In genomic region chr15:103120594-103120993, GRCm38 (mm10) we compare ENCODE assay signal across 24 mouse cellular contexts. TPM values are rescaled to one million over a fixed set of nuclear protein-coding genes. Genes with fewer than 3 reads are reported as not detected.
DNase-seq lines count a peak whose midpoint lies in the region; ATAC-seq and TF ChIP-seq lines count a peak whose summit lies in the region.
"Had no signal": no experiment of that assay in that cellular context is flagged by ENCODE, and none has a peak within 500 bp of the region (broad histone marks: within the 10 kb centered on the region; RNA-seq: fewer than 3 reads in every experiment).

No protein-coding gene starts in this region.

- H3K27ac ChIP-seq in kidney, postnatal 0 days = no peak overlapping the region
- peak overlapping the region; percentile 13; the same call in 1 of the 2 replicates for H3K27ac ChIP-seq in neural tube, embryonic 12.5 days
- no peak overlapping the region for H3K27ac ChIP-seq in forebrain, embryonic 12.5 days
- no peak overlapping the region for H3K27ac ChIP-seq in intestine, embryonic 16.5 days (ENCODE audit: low read length)
- H3K27ac ChIP-seq: forebrain, embryonic 10.5 days; left cerebral cortex, adult 2 months; liver, embryonic 12.5 days; midbrain, embryonic 13.5 days had no signal

- peaks cover 5% of the 10 kb centered on the region; the same call in 1 of the 2 replicates for H3K27me3 ChIP-seq in kidney, postnatal 0 days (ENCODE audit: insufficient read depth, low read length)
- 0 out of 2 replicates have a peak, but pooled peaks cover 2% of the 10 kb centered on the region for H3K27me3 ChIP-seq in neural tube, embryonic 12.5 days (replicated peaks)
- peaks cover 92% of the 10 kb centered on the region for H3K27me3 ChIP-seq in forebrain, embryonic 12.5 days
- peaks cover 34% of the 10 kb centered on the region for H3K27me3 ChIP-seq in intestine, embryonic 16.5 days (replicated peaks; ENCODE audit: control insufficient read depth, insufficient read depth, low read length)

- peak; percentile 47 for DNase-seq in embryo, embryonic 10 days (ENCODE audit: low spot score)
- DNase-seq in embryo, embryonic 9.5 days (ENCODE audit: extremely low spot score) = no peak
- peak; percentile 76 for DNase-seq in kidney, postnatal 0 days (ENCODE audit: low spot score)
- DNase-seq in kidney, postnatal 36 days = no peak
- no peak for DNase-seq in Muller cell, postnatal 12 days (ENCODE audit: inconsistent ontology term)
- DNase-seq: adrenal gland, postnatal 10 days; cerebellum, adult 8-10 months; cerebellum, postnatal 25 days; gastrocnemius, postnatal 10 days; heart, postnatal 14 days; kidney, adult 9 months; liver, postnatal 0 days; lung, postnatal 4 days; thymus, adult 2 months; thymus, postnatal 36 days had no signal

- H3K9me3 ChIP-seq in kidney, postnatal 0 days (replicated peaks; ENCODE audit: low read length) = no peaks in the 10 kb centered on the region
- no peaks in the 10 kb centered on the region for H3K9me3 ChIP-seq in neural tube, embryonic 12.5 days
- no peaks in the 10 kb centered on the region for H3K9me3 ChIP-seq in forebrain, embryonic 12.5 days
- no peaks in the 10 kb centered on the region for H3K9me3 ChIP-seq in intestine, embryonic 16.5 days (ENCODE audit: control insufficient read depth, low read length)
- H3K9me3 ChIP-seq: forebrain, embryonic 10.5 days; liver, embryonic 12.5 days; megakaryocyte, embryonic 14.5 days; midbrain, embryonic 13.5 days had no signal

- 41% methylated on average over 11 of the region's 11 CpGs for WGBS in kidney, postnatal 0 days
- 12% methylated on average over 11 of the region's 11 CpGs for WGBS in neural tube, embryonic 12.5 days
- WGBS in forebrain, embryonic 12.5 days = 77% methylated on average over 11 of the region's 11 CpGs
- WGBS in intestine, embryonic 16.5 days = 35% methylated on average over 11 of the region's 11 CpGs

- H3K4me1 ChIP-seq in kidney, postnatal 0 days (replicated peaks; ENCODE audit: insufficient read depth, low read length) = peaks cover 29% of the 10 kb centered on the region
- H3K4me1 ChIP-seq in neural tube, embryonic 12.5 days = peaks cover 61% of the 10 kb centered on the region
- H3K4me1 ChIP-seq in forebrain, embryonic 12.5 days = peaks cover 11% of the 10 kb centered on the region; the same call in 1 of the 2 replicates
- H3K4me1 ChIP-seq in intestine, embryonic 16.5 days (ENCODE audit: control insufficient read depth, insufficient read depth, low read length) = peaks cover 29% of the 10 kb centered on the region
- H3K4me1 ChIP-seq: megakaryocyte, embryonic 14.5 days had no signal

- TF ChIP-seq CTCF in kidney, postnatal 0 days (IDR thresholded peaks at IDR 0.05; ENCODE audit: low read depth) = no peak

- H3K36me3 ChIP-seq in kidney, postnatal 0 days (ENCODE audit: insufficient read depth, low read length) = no peaks in the 10 kb centered on the region
- H3K36me3 ChIP-seq in neural tube, embryonic 12.5 days = no peaks in the 10 kb centered on the region; the same call in 1 of the 2 replicates
- H3K36me3 ChIP-seq in forebrain, embryonic 12.5 days (replicated peaks) = no peaks in the 10 kb centered on the region
- no peaks in the 10 kb centered on the region for H3K36me3 ChIP-seq in intestine, embryonic 16.5 days (ENCODE audit: control insufficient read depth, insufficient read depth, low read length)
- H3K36me3 ChIP-seq: forebrain, embryonic 10.5 days; liver, embryonic 12.5 days; midbrain, embryonic 13.5 days had no signal

- ATAC-seq in kidney, postnatal 0 days (replicated peaks; ENCODE audit: low FRiP score, low read depth) = 0 out of 2 replicates have a peak, but pooled peaks have one; percentile 8
- ATAC-seq in neural tube, embryonic 12.5 days (ENCODE audit: low FRiP score, low read depth) = 0 out of 2 replicates have a peak, but pooled peaks have one; percentile 19
- ATAC-seq in forebrain, embryonic 12.5 days (ENCODE audit: low FRiP score) = no peak
- no peak for ATAC-seq in intestine, embryonic 16.5 days
- ATAC-seq: forebrain, embryonic 16.5 days; liver, embryonic 12.5 days; liver, postnatal 0 days; midbrain, embryonic 13.5 days had no signal

- H3K4me3 ChIP-seq in kidney, postnatal 0 days (replicated peaks; ENCODE audit: low read depth, low read length) = no peak overlapping the region
- H3K4me3 ChIP-seq in neural tube, embryonic 12.5 days = no peak overlapping the region
- H3K4me3 ChIP-seq in forebrain, embryonic 12.5 days (replicated peaks) = no peak overlapping the region
- no peak overlapping the region for H3K4me3 ChIP-seq in intestine, embryonic 16.5 days (ENCODE audit: low read length)
- H3K4me3 ChIP-seq: forebrain, embryonic 10.5 days; left cerebral cortex, adult 2 months; liver, embryonic 12.5 days; megakaryocyte, embryonic 14.5 days; midbrain, embryonic 13.5 days had no signal

- H3K4me2 ChIP-seq in kidney, postnatal 0 days (ENCODE audit: low read length) = no peak overlapping the region
- peak overlapping the region; percentile 31 for H3K4me2 ChIP-seq in neural tube, embryonic 12.5 days (replicated peaks)
- H3K4me2 ChIP-seq in forebrain, embryonic 12.5 days = no peak overlapping the region
- no peak overlapping the region for H3K4me2 ChIP-seq in intestine, embryonic 16.5 days (ENCODE audit: low read depth, low read length)
- H3K4me2 ChIP-seq: liver, embryonic 12.5 days; midbrain, embryonic 13.5 days had no signal

- H3K9ac ChIP-seq in kidney, postnatal 0 days (ENCODE audit: low read depth, low read length) = no peak overlapping the region
- no peak overlapping the region for H3K9ac ChIP-seq in neural tube, embryonic 12.5 days
- H3K9ac ChIP-seq in forebrain, embryonic 12.5 days = no peak overlapping the region
- H3K9ac ChIP-seq in intestine, embryonic 16.5 days (ENCODE audit: low read depth, low read length) = no peak overlapping the region
- H3K9ac ChIP-seq: liver, embryonic 12.5 days; liver, postnatal 0 days; midbrain, embryonic 13.5 days had no signal

RNA-seq across cellular contexts. Expression of gene Smug1, which starts 46.3 kb away (rescaled TPM):
- 13.0 TPM in 2 replicates for polyA plus RNA-seq in kidney, postnatal 0 days (2015; fragmentation: Nextera tagmentation; extraction: Ambion mirVana)
- polyA plus RNA-seq in neural tube, embryonic 12.5 days (2016; fragmentation: Nextera tagmentation; extraction: Ambion mirVana) = 66.6 and 68.0 TPM in 2 replicates
- polyA plus RNA-seq in forebrain, embryonic 12.5 days (2016; fragmentation: Nextera tagmentation; extraction: Ambion mirVana) = 24.6 and 27.4 TPM in 2 replicates
- polyA plus RNA-seq in intestine, embryonic 16.5 days (2015; fragmentation: Nextera tagmentation; extraction: Ambion mirVana) = 20.2 and 22.1 TPM in 2 replicates

Comparison
In these comparisons a context has a peak if more than half of its experiments do, and no peak if none do; other contexts are left out.
1. DNase-seq: peak in embryo, embryonic 10 days (single experiment) and kidney, postnatal 0 days (single experiment); none in embryo, embryonic 9.5 days (single experiment), kidney, postnatal 36 days (0 of 2) and Muller cell, postnatal 12 days (single experiment).
2. ATAC-seq: peak in kidney, postnatal 0 days (single experiment) and neural tube, embryonic 12.5 days (single experiment); none in forebrain, embryonic 12.5 days (single experiment) and intestine, embryonic 16.5 days (single experiment).